Mouse (Mus musculus): ENCODE data around the gene Cfap43. TPM values are rescaled to one million over a fixed set of nuclear protein-coding genes. Genes with fewer than 3 reads are reported as not detected.

Cfap43 gene
- polyA plus RNA-seq, 1 experiment from 2014 or later, result not detected

- 54% methylated on average over 4 of the region's 4 CpGs for WGBS (ENCODE audit: insufficient replicate concordance)
These were observed 208.7 kb downstream of the Cfap43 start for GRCm38 (mm10) chr19:47710376-47710775.

GRCm38 (mm10) chr19:47705772-47706309, 213.2 kb downstream of the Cfap43 start:
- no peaks in the 10 kb centered on the region for H3K36me3 ChIP-seq (ENCODE audit: control insufficient read depth, insufficient read depth)
- H3K4me1 ChIP-seq (ENCODE audit: control insufficient read depth, low read depth, low read length), result no peaks in the 10 kb centered on the region
- no peaks in the 10 kb centered on the region for H3K9me3 ChIP-seq (replicated peaks; ENCODE audit: control insufficient read depth, low read length)
- H3K4me2 ChIP-seq (ENCODE audit: low read depth, low read length), result no peak overlapping the region
- H3K27me3 ChIP-seq (ENCODE audit: control insufficient read depth, insufficient read depth, low read depth, low read length), result no peaks in the 10 kb centered on the region
- H3K27ac ChIP-seq (ENCODE audit: low read length), result no peak overlapping the region
- no peak overlapping the region for H3K4me3 ChIP-seq (ENCODE audit: low read depth, low read length)
- H3K9ac ChIP-seq (ENCODE audit: low read depth, low read length), result no peak overlapping the region
- no peak for ATAC-seq (ENCODE audit: low read depth)
- 71% methylated on average over 8 of the region's 8 CpGs for WGBS (ENCODE audit: insufficient replicate concordance)

More at GRCm38 (mm10) chr19:47710376-47710775, 208.7 kb downstream of the Cfap43 start:
- Histone ChIP-seq H3K9me3 (replicated peaks; ENCODE audit: control insufficient read depth, low read length) (no peaks in the 10 kb centered on the region), H3K27ac (ENCODE audit: low read length) (no peak overlapping the region), H3K4me3 (ENCODE audit: low read depth, low read length) (no peak overlapping the region), H3K4me1 (ENCODE audit: control insufficient read depth, low read depth, low read length) (no peaks in the 10 kb centered on the region), H3K27me3 (ENCODE audit: control insufficient read depth, insufficient read depth, low read depth, low read length) (no peaks in the 10 kb centered on the region), H3K36me3 (ENCODE audit: control insufficient read depth, insufficient read depth) (no peaks in the 10 kb centered on the region), H3K9ac (ENCODE audit: low read depth, low read length) (no peak overlapping the region), H3K4me2 (ENCODE audit: low read depth, low read length) (no peak overlapping the region)
- ATAC-seq (ENCODE audit: low read depth), result no peak

GRCm38 (mm10) chr19:47705080-47705771, 213.9 kb downstream of the Cfap43 start:
- no peak for ATAC-seq (ENCODE audit: low read depth)
- Histone ChIP-seq H3K36me3 (ENCODE audit: control insufficient read depth, insufficient read depth) (no peaks in the 10 kb centered on the region), H3K27ac (ENCODE audit: low read length) (no peak overlapping the region), H3K4me3 (ENCODE audit: low read depth, low read length) (no peak overlapping the region), H3K27me3 (ENCODE audit: control insufficient read depth, insufficient read depth, low read depth, low read length) (no peaks in the 10 kb centered on the region), H3K4me1 (ENCODE audit: control insufficient read depth, low read depth, low read length) (no peaks in the 10 kb centered on the region), H3K9me3 (replicated peaks; ENCODE audit: control insufficient read depth, low read length) (no peaks in the 10 kb centered on the region), H3K9ac (ENCODE audit: low read depth, low read length) (no peak overlapping the region), H3K4me2 (ENCODE audit: low read depth, low read length) (peak overlapping the region; percentile 10; the same call in 1 of the 2 replicates)
- 52% methylated on average over 13 of the region's 13 CpGs for WGBS (ENCODE audit: insufficient replicate concordance)

GRCm38 (mm10) chr19:47700509-47700908, 218.6 kb downstream of the Cfap43 start:
- Histone ChIP-seq H3K4me2 (ENCODE audit: low read depth, low read length) (no peak overlapping the region), H3K9me3 (replicated peaks; ENCODE audit: control insufficient read depth, low read length) (no peaks in the 10 kb centered on the region), H3K4me1 (ENCODE audit: control insufficient read depth, low read depth, low read length) (no peaks in the 10 kb centered on the region), H3K4me3 (ENCODE audit: low read depth, low read length) (no peak overlapping the region), H3K9ac (ENCODE audit: low read depth, low read length) (no peak overlapping the region), H3K36me3 (ENCODE audit: control insufficient read depth, insufficient read depth) (no peaks in the 10 kb centered on the region), H3K27ac (ENCODE audit: low read length) (no peak overlapping the region), H3K27me3 (ENCODE audit: control insufficient read depth, insufficient read depth, low read depth, low read length) (no peaks in the 10 kb centered on the region)
- 64% methylated on average over 8 of the region's 8 CpGs for WGBS (ENCODE audit: insufficient replicate concordance)
- ATAC-seq (ENCODE audit: low read depth), result no peak

- Histone ChIP-seq H3K9ac (ENCODE audit: low read depth, low read length) (no peak overlapping the region), H3K4me3 (ENCODE audit: low read depth, low read length) (no peak overlapping the region), H3K36me3 (ENCODE audit: control insufficient read depth, insufficient read depth) (no peaks in the 10 kb centered on the region), H3K9me3 (replicated peaks; ENCODE audit: control insufficient read depth, low read length) (no peaks in the 10 kb centered on the region), H3K27me3 (ENCODE audit: control insufficient read depth, insufficient read depth, low read depth, low read length) (no peaks in the 10 kb centered on the region), H3K27ac (ENCODE audit: low read length) (no peak overlapping the region), H3K4me2 (ENCODE audit: low read depth, low read length) (no peak overlapping the region), H3K4me1 (ENCODE audit: control insufficient read depth, low read depth, low read length) (no peaks in the 10 kb centered on the region)
- WGBS (ENCODE audit: insufficient replicate concordance), result 56% methylated on average over 9 of the region's 9 CpGs
- no peak for ATAC-seq (ENCODE audit: low read depth)
These were observed 219.3 kb downstream of the Cfap43 start for GRCm38 (mm10) chr19:47699743-47700142.

- no peaks in the 10 kb centered on the region for H3K27me3 ChIP-seq (ENCODE audit: control insufficient read depth, insufficient read depth, low read depth, low read length)
- no peaks in the 10 kb centered on the region for H3K9me3 ChIP-seq (replicated peaks; ENCODE audit: control insufficient read depth, low read length)
- no peak overlapping the region for H3K9ac ChIP-seq (ENCODE audit: low read depth, low read length)
- no peaks in the 10 kb centered on the region for H3K4me1 ChIP-seq (ENCODE audit: control insufficient read depth, low read depth, low read length)
- H3K4me3 ChIP-seq (ENCODE audit: low read depth, low read length), result no peak overlapping the region
- WGBS (ENCODE audit: insufficient replicate concordance), result 46% methylated on average over 9 of the region's 9 CpGs
- H3K36me3 ChIP-seq (ENCODE audit: control insufficient read depth, insufficient read depth), result no peaks in the 10 kb centered on the region
- no peak overlapping the region for H3K27ac ChIP-seq (ENCODE audit: low read length)
- H3K4me2 ChIP-seq (ENCODE audit: low read depth, low read length), result no peak overlapping the region
- ATAC-seq (ENCODE audit: low read depth), result no peak
These were observed 220.8 kb downstream of the Cfap43 start for GRCm38 (mm10) chr19:47698266-47698665.

- ATAC-seq (ENCODE audit: low read depth), result no peak
- no peak overlapping the region for H3K4me3 ChIP-seq (ENCODE audit: low read depth, low read length)
- no peak overlapping the region for H3K9ac ChIP-seq (ENCODE audit: low read depth, low read length)
- H3K27ac ChIP-seq (ENCODE audit: low read length), result no peak overlapping the region
- no peaks in the 10 kb centered on the region for H3K4me1 ChIP-seq (ENCODE audit: control insufficient read depth, low read depth, low read length)
- H3K36me3 ChIP-seq (ENCODE audit: control insufficient read depth, insufficient read depth), result no peaks in the 10 kb centered on the region
- no peak overlapping the region for H3K4me2 ChIP-seq (ENCODE audit: low read depth, low read length)
- WGBS (ENCODE audit: insufficient replicate concordance), result 36% methylated on average over 11 of the region's 11 CpGs
- H3K9me3 ChIP-seq (replicated peaks; ENCODE audit: control insufficient read depth, low read length), result no peaks in the 10 kb centered on the region
- H3K27me3 ChIP-seq (ENCODE audit: control insufficient read depth, insufficient read depth, low read depth, low read length), result no peaks in the 10 kb centered on the region
These were observed 222.0 kb downstream of the Cfap43 start for GRCm38 (mm10) chr19:47697067-47697466.

- H3K4me1 ChIP-seq (ENCODE audit: control insufficient read depth, low read depth, low read length), result no peaks in the 10 kb centered on the region
- H3K9me3 ChIP-seq (replicated peaks; ENCODE audit: control insufficient read depth, low read length), result no peaks in the 10 kb centered on the region
- WGBS (ENCODE audit: insufficient replicate concordance), result 78% methylated on average over 8 of the region's 8 CpGs
- no peaks in the 10 kb centered on the region for H3K36me3 ChIP-seq (ENCODE audit: control insufficient read depth, insufficient read depth)
- no peak overlapping the region for H3K4me2 ChIP-seq (ENCODE audit: low read depth, low read length)
- H3K27ac ChIP-seq (ENCODE audit: low read length), result no peak overlapping the region
- H3K9ac ChIP-seq (ENCODE audit: low read depth, low read length), result no peak overlapping the region
- no peak for ATAC-seq (ENCODE audit: low read depth)
- H3K4me3 ChIP-seq (ENCODE audit: low read depth, low read length), result no peak overlapping the region
- H3K27me3 ChIP-seq (ENCODE audit: control insufficient read depth, insufficient read depth, low read depth, low read length), result no peaks in the 10 kb centered on the region
These were observed 222.7 kb downstream of the Cfap43 start for GRCm38 (mm10) chr19:47696411-47696810.

- Histone ChIP-seq H3K4me2 (ENCODE audit: low read depth, low read length) (no peak overlapping the region), H3K4me1 (ENCODE audit: control insufficient read depth, low read depth, low read length) (no peaks in the 10 kb centered on the region), H3K4me3 (ENCODE audit: low read depth, low read length) (no peak overlapping the region), H3K9me3 (replicated peaks; ENCODE audit: control insufficient read depth, low read length) (no peaks in the 10 kb centered on the region), H3K27me3 (ENCODE audit: control insufficient read depth, insufficient read depth, low read depth, low read length) (no peaks in the 10 kb centered on the region), H3K27ac (ENCODE audit: low read length) (no peak overlapping the region), H3K9ac (ENCODE audit: low read depth, low read length) (no peak overlapping the region), H3K36me3 (ENCODE audit: control insufficient read depth, insufficient read depth) (no peaks in the 10 kb centered on the region)
- 28% methylated on average over 6 of the region's 6 CpGs for WGBS (ENCODE audit: insufficient replicate concordance)
- no peak for ATAC-seq (ENCODE audit: low read depth)
These were observed 223.4 kb downstream of the Cfap43 start for GRCm38 (mm10) chr19:47695725-47696124.

Data from liver, embryonic 16.5 days (tissue).